In the genomic region with DNA sequence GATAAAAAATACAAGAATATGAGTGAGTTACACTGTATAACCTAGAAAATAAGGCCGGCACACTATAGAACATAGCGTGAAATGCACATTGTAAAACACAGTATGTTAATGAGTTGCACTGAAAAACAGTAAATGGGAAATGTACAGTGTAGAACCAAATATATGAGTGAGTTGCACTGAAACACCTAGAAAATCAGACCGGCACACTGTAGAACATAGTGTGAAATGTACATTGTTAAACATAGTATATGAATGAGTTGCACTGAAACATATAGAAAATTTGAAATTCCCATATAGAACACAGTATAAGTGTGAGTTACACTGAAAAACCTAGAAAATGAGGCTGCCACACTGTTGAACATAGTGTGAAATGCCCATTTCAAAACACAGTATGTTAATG, we compare ENCODE assay signal across 8 mouse cellular contexts.
DNase-seq lines count a peak whose midpoint lies in the region; ATAC-seq and TF ChIP-seq lines count a peak whose summit lies in the region.

No protein-coding gene starts in this region.

- no peak for TF ChIP-seq EP300 in liver, embryonic 14.5 days (IDR thresholded peaks at IDR 0.05; ENCODE audit: low read depth)

- no peaks in the 10 kb centered on the region for H3K36me3 ChIP-seq in G1E (replicated peaks)
- no peaks in the 10 kb centered on the region for H3K36me3 ChIP-seq in embryonic facial prominence, embryonic 15.5 days
- H3K36me3 ChIP-seq in hindbrain, embryonic 13.5 days: no peaks in the 10 kb centered on the region
- H3K36me3 ChIP-seq in liver, embryonic 14.5 days (replicated peaks; ENCODE audit: control insufficient read depth, insufficient read depth, low read depth): no peaks in the 10 kb centered on the region

- 63% methylated on average over 3 of the region's 3 CpGs for WGBS in embryonic facial prominence, embryonic 15.5 days
- 67% methylated on average over 3 of the region's 3 CpGs for WGBS in hindbrain, embryonic 13.5 days
- 57% methylated on average over 3 of the region's 3 CpGs for WGBS in liver, embryonic 14.5 days (ENCODE audit: insufficient replicate concordance)

- H3K27ac ChIP-seq in embryonic facial prominence, embryonic 15.5 days (replicated peaks): no peak overlapping the region
- H3K27ac ChIP-seq in hindbrain, embryonic 13.5 days: no peak overlapping the region
- H3K27ac ChIP-seq in liver, embryonic 14.5 days: no peak overlapping the region

- DNase-seq in heart, adult 8-10 months (ENCODE audit: low spot score): peak; percentile 10
- DNase-seq in heart, postnatal 25 days (ENCODE audit: low spot score): no peak
- no peak for DNase-seq in G1E (ENCODE audit: low spot score)
- peak; percentile 66 to 79 (median 79) for DNase-seq in liver, embryonic 14.5 days (ENCODE audit: low read depth in 3 of 3, low spot score in 3 of 3)
- peak; percentile 69 for DNase-seq in retina, adult 2 months (ENCODE audit: low read depth, low spot score)
- DNase-seq in layer of hippocampus, adult 9-11 months: no peak

- peak; percentile 99 for ATAC-seq in G1E (ENCODE audit: extremely low read depth, insufficient number of reproducible peaks, low FRiP score, poor library complexity, severe bottlenecking)
- peak; percentile 100 for ATAC-seq in embryonic facial prominence, embryonic 15.5 days (ENCODE audit: insufficient number of reproducible peaks, low FRiP score, low TSS enrichment, low read depth)
- ATAC-seq in hindbrain, embryonic 13.5 days (ENCODE audit: low FRiP score): peak; percentile 100
- ATAC-seq in liver, embryonic 14.5 days (ENCODE audit: insufficient read depth): peak; percentile 98

- H3K4me2 ChIP-seq in embryonic facial prominence, embryonic 15.5 days (replicated peaks): no peak overlapping the region
- H3K4me2 ChIP-seq in hindbrain, embryonic 13.5 days: no peak overlapping the region
- H3K4me2 ChIP-seq in liver, embryonic 14.5 days (ENCODE audit: low read depth): no peak overlapping the region

- H3K4me1 ChIP-seq in G1E (ENCODE audit: insufficient read depth, low read depth, low read length): no peaks in the 10 kb centered on the region
- H3K4me1 ChIP-seq in embryonic facial prominence, embryonic 15.5 days: no peaks in the 10 kb centered on the region
- no peaks in the 10 kb centered on the region for H3K4me1 ChIP-seq in hindbrain, embryonic 13.5 days (replicated peaks)
- no peaks in the 10 kb centered on the region for H3K4me1 ChIP-seq in liver, embryonic 14.5 days (replicated peaks; ENCODE audit: control insufficient read depth in 2 of 2, insufficient read depth in 2 of 2, low read length in 1 of 2)

- intact Hi-C loops in heart, postnatal 25 days (cut with DNase I): no loop called here

- H3K9ac ChIP-seq in embryonic facial prominence, embryonic 15.5 days: no peak overlapping the region
- H3K9ac ChIP-seq in hindbrain, embryonic 13.5 days: no peak overlapping the region
- H3K9ac ChIP-seq in liver, embryonic 14.5 days (replicated peaks): no peak overlapping the region

- H3K9me3 ChIP-seq in G1E (replicated peaks): 0 out of 2 replicates have a peak, but pooled peaks cover 2% of the 10 kb centered on the region
- no peaks in the 10 kb centered on the region for H3K9me3 ChIP-seq in embryonic facial prominence, embryonic 15.5 days (replicated peaks)
- peaks cover 3% of the 10 kb centered on the region; the same call in 1 of the 2 replicates for H3K9me3 ChIP-seq in hindbrain, embryonic 13.5 days
- H3K9me3 ChIP-seq in liver, embryonic 14.5 days (ENCODE audit: control insufficient read depth, low read length): no peaks in the 10 kb centered on the region

- TF ChIP-seq CTCF in G1E (IDR thresholded peaks at IDR 0.05; ENCODE audit: low read depth, low read length): no peak
- no peak for TF ChIP-seq CTCF in liver, embryonic 14.5 days (IDR thresholded peaks at IDR 0.05; ENCODE audit: low read depth)

- H3K27me3 ChIP-seq in G1E (ENCODE audit: insufficient read depth, low read length): no peaks in the 10 kb centered on the region
- H3K27me3 ChIP-seq in embryonic facial prominence, embryonic 15.5 days: no peaks in the 10 kb centered on the region
- no peaks in the 10 kb centered on the region for H3K27me3 ChIP-seq in hindbrain, embryonic 13.5 days
- no peaks in the 10 kb centered on the region for H3K27me3 ChIP-seq in liver, embryonic 14.5 days (ENCODE audit: control insufficient read depth, insufficient read depth, low read length)

- no peak overlapping the region for H3K4me3 ChIP-seq in G1E (ENCODE audit: low read depth, low read length)
- H3K4me3 ChIP-seq in embryonic facial prominence, embryonic 15.5 days (replicated peaks): no peak overlapping the region
- H3K4me3 ChIP-seq in hindbrain, embryonic 13.5 days: no peak overlapping the region
- H3K4me3 ChIP-seq in liver, embryonic 14.5 days (ENCODE audit: insufficient read depth in 1 of 2, low read depth in 2 of 2, low read length in 2 of 2): no peak overlapping the region

Comparison
In these comparisons a context has a peak if more than half of its experiments do, and no peak if none do; other contexts are left out.
1. DNase-seq: peak in heart, adult 8-10 months (single experiment), liver, embryonic 14.5 days (3 of 3) and retina, adult 2 months (single experiment); none in heart, postnatal 25 days (single experiment), G1E (single experiment) and layer of hippocampus, adult 9-11 months (single experiment).
2. Peak in every context shown above with its lines, with median percentiles within 50 percentile points of each other: ATAC-seq.